Mouse (Mus musculus) MEL (cell line): ENCODE data around the gene Tmigd1. TPM values are rescaled to one million over a fixed set of nuclear protein-coding genes. Genes with fewer than 3 reads are reported as not detected.

Experiments used
- DNase-seq: peaks from one replicate; pipeline ENCODE4 v3.0.0; 2011; ENCODE audit warnings: low read depth, low spot score
- H3K27ac ChIP-seq: 2 replicates; pipeline ENCODE4 v1.5.1; 2012; ENCODE audit warnings: low read depth, mild to moderate bottlenecking, control low read depth, low read length, moderate library complexity; ENCODE audit not compliant: control insufficient read depth
- H3K27me3 ChIP-seq, 2 experiments: fragments of 150-350 bp in 1 of 2; sonication (generic) in 1 of 2; 2 replicates each; pipeline ENCODE4 v1.6.1; 2012; ENCODE audit warnings: low read length in 2 of 2, mild to moderate bottlenecking in 2 of 2, improper control_type of control experiment in 1 of 2, moderate library complexity in 1 of 2; ENCODE audit not compliant: insufficient read depth in 2 of 2, control insufficient read depth in 1 of 2
- H3K36me3 ChIP-seq, 2 experiments: 2 replicates each; pipeline ENCODE4 v1.6.1; 2012 to 2014; ENCODE audit warnings: low read length in 2 of 2, improper control_type of control experiment in 1 of 2, inconsistent platforms in 1 of 2, mild to moderate bottlenecking in 1 of 2; ENCODE audit not compliant: insufficient read depth in 2 of 2, control insufficient read depth in 1 of 2
- H3K4me1 ChIP-seq, 2 experiments: fragments of 150-350 bp in 1 of 2; sonication (generic) in 1 of 2; 2 replicates each; pipeline ENCODE4 v1.6.1; 2012; ENCODE audit warnings: low read length in 2 of 2, improper control_type of control experiment in 1 of 2, mild to moderate bottlenecking in 1 of 2; ENCODE audit not compliant: insufficient read depth in 2 of 2, control insufficient read depth in 1 of 2
- H3K4me3 ChIP-seq, 2 experiments: fragments of 150-350 bp in 1 of 2; sonication (generic) in 1 of 2; 2 replicates each; pipeline ENCODE4 v1.5.1; 2012; ENCODE audit warnings: low read depth in 2 of 2, low read length in 2 of 2, mild to moderate bottlenecking in 2 of 2, moderate library complexity in 2 of 2, control low read depth in 1 of 2, improper control_type of control experiment in 1 of 2; ENCODE audit not compliant: control insufficient read depth in 1 of 2, insufficient read depth in 1 of 2
- H3K79me2 ChIP-seq: 2 replicates; pipeline ENCODE4 v1.6.1; 2012; ENCODE audit warnings: mild to moderate bottlenecking, low read length, moderate library complexity; ENCODE audit not compliant: control insufficient read depth, poor library complexity, insufficient read depth
- H3K9ac ChIP-seq: 2 replicates; pipeline ENCODE4 v1.6.1; 2012; ENCODE audit warnings: low read depth, mild to moderate bottlenecking, control low read depth, low read length, moderate library complexity; ENCODE audit not compliant: control insufficient read depth, poor library complexity, severe bottlenecking
- H3K9me3 ChIP-seq: fragments of 150-350 bp; sonication (generic); replicated peaks from 2 replicates; pipeline ENCODE4 v1.6.1; 2012; ENCODE audit warnings: mild to moderate bottlenecking, low read length, improper control_type of control experiment, moderate library complexity; ENCODE audit not compliant: insufficient read depth
- CTCF ChIP-seq, 3 experiments: IDR thresholded peaks in 2 of 3; conservative IDR thresholded peaks in 1 of 3; 2 replicates each; pipeline ENCODE4 v1.5.1; 2011 to 2012; ENCODE audit warnings: low read length in 3 of 3, low read depth in 2 of 3, mild to moderate bottlenecking in 2 of 3, improper control_type of control experiment in 1 of 3, inconsistent platforms in 1 of 3, mixed read lengths in 1 of 3, moderate library complexity in 1 of 3; ENCODE audit not compliant: control insufficient read depth in 1 of 3, insufficient read depth in 1 of 3, poor library complexity in 1 of 3, severe bottlenecking in 1 of 3
- ELF1 ChIP-seq: IDR thresholded peaks from 2 replicates; pipeline ENCODE4 v1.6.1; 2014; ENCODE audit warnings: low read depth, mild to moderate bottlenecking, inconsistent platforms, low read length, improper control_type of control experiment, moderate library complexity
- GABPA ChIP-seq: IDR thresholded peaks from 2 replicates; pipeline ENCODE4 v1.6.1; 2012; ENCODE audit warnings: low read depth, mild to moderate bottlenecking, inconsistent platforms, low read length, improper control_type of control experiment, moderate library complexity
- JUND ChIP-seq: IDR thresholded peaks from 2 replicates; pipeline ENCODE4 v1.6.1; 2011; ENCODE audit warnings: low read depth, mild to moderate bottlenecking, improper control_type of control experiment, low read length
- KAT2A ChIP-seq: conservative IDR thresholded peaks from 2 replicates; pipeline ENCODE4 v1.6.1; 2012; ENCODE audit warnings: low read depth, low read length, improper control_type of control experiment, inconsistent platforms
- MAFK ChIP-seq: IDR thresholded peaks from 2 replicates; pipeline ENCODE4 v1.6.1; 2011; ENCODE audit warnings: low read depth, mild to moderate bottlenecking, low read length, improper control_type of control experiment, borderline replicate concordance
- MAX ChIP-seq: IDR thresholded peaks from 2 replicates; pipeline ENCODE4 v1.6.1; 2011; ENCODE audit warnings: low read length, improper control_type of control experiment
- MEF2A ChIP-seq: IDR thresholded peaks from 2 replicates; pipeline ENCODE4 v1.6.1; 2014; ENCODE audit warnings: low read depth, mild to moderate bottlenecking, inconsistent platforms, low read length, improper control_type of control experiment; ENCODE audit not compliant: poor library complexity, insufficient replicate concordance, severe bottlenecking; ENCODE audit errors: extremely low read depth
- MXI1 ChIP-seq: IDR thresholded peaks from 2 replicates; pipeline ENCODE4 v1.6.1; 2011; ENCODE audit warnings: mild to moderate bottlenecking, low read depth, low read length, improper control_type of control experiment
- MYB ChIP-seq: IDR thresholded peaks from 2 replicates; pipeline ENCODE4 v1.6.1; 2011; ENCODE audit warnings: mild to moderate bottlenecking, low read depth, low read length, improper control_type of control experiment
- NELFE ChIP-seq: IDR thresholded peaks from 2 replicates; pipeline ENCODE4 v1.6.1; 2011; ENCODE audit warnings: low read depth, low read length, improper control_type of control experiment
- POLR2AphosphoS2 ChIP-seq: IDR thresholded peaks from 2 replicates; pipeline ENCODE4 v1.6.1; 2011; ENCODE audit warnings: low read length, improper control_type of control experiment
- RAD21 ChIP-seq: IDR thresholded peaks from 2 replicates; pipeline ENCODE4 v1.6.1; 2011; ENCODE audit warnings: mild to moderate bottlenecking, low read depth, low read length, improper control_type of control experiment
- RCOR1 ChIP-seq: IDR thresholded peaks from 2 replicates; pipeline ENCODE4 v1.6.1; 2012; ENCODE audit warnings: low read depth, mild to moderate bottlenecking, inconsistent platforms, low read length, improper control_type of control experiment
- SIN3A ChIP-seq: IDR thresholded peaks from 2 replicates; pipeline ENCODE4 v1.6.1; 2012; ENCODE audit warnings: low read length, improper control_type of control experiment, inconsistent platforms
- SMC3 ChIP-seq: IDR thresholded peaks from 2 replicates; pipeline ENCODE4 v1.6.1; 2011; ENCODE audit warnings: low read depth, low read length, improper control_type of control experiment
- TAL1 ChIP-seq: IDR thresholded peaks from 2 replicates; pipeline ENCODE4 v1.6.1; 2012; ENCODE audit warnings: mild to moderate bottlenecking, inconsistent platforms, low read length, moderate library complexity, mixed read lengths
- TCF12 ChIP-seq: IDR thresholded peaks from 2 replicates; pipeline ENCODE4 v1.6.1; 2014; ENCODE audit warnings: low read depth, mild to moderate bottlenecking, inconsistent platforms, low read length, improper control_type of control experiment, moderate library complexity
- UBTF ChIP-seq: IDR thresholded peaks from 2 replicates; pipeline ENCODE4 v1.6.1; 2012; ENCODE audit warnings: low read depth, mild to moderate bottlenecking, inconsistent platforms, low read length, improper control_type of control experiment, moderate library complexity, borderline replicate concordance; ENCODE audit not compliant: insufficient read depth
- USF2 ChIP-seq, 2 experiments: IDR thresholded peaks; 2 replicates each; pipeline ENCODE4 v1.6.1; 2011 to 2012; ENCODE audit warnings: improper control_type of control experiment in 2 of 2, low read length in 2 of 2, borderline replicate concordance in 1 of 2, inconsistent platforms in 1 of 2, low read depth in 1 of 2, mild to moderate bottlenecking in 1 of 2; ENCODE audit not compliant: insufficient read depth in 1 of 2
- ZC3H11A ChIP-seq: IDR thresholded peaks from 2 replicates; pipeline ENCODE4 v1.6.1; 2012; ENCODE audit warnings: low read depth, mild to moderate bottlenecking, inconsistent platforms, low read length, improper control_type of control experiment
- ZNF384 ChIP-seq: IDR thresholded peaks from 2 replicates; pipeline ENCODE4 v1.6.1; 2012; ENCODE audit warnings: low read depth, mild to moderate bottlenecking, inconsistent platforms, low read length, improper control_type of control experiment
- polyA plus RNA-seq, 2 experiments: library from polyadenylated mRNA; stranded (reverse) in 1 of 2; unstranded in 1 of 2; fragments of >175 nt in 1 of 2; fragments of >200 nt in 1 of 2; gene quantifications; 2 replicates each; pipeline versions ENCODE4 v1.2.1 to v1.2.4; 2012; ENCODE audit warnings: low replicate concordance in 2 of 2, low read depth in 1 of 2; ENCODE audit not compliant: insufficient read length in 2 of 2, insufficient read depth in 1 of 2, missing spikeins in 1 of 2
- total RNA-seq: library from RNA; depleted of rRNA; stranded (reverse); fragments of 300-350 nt; gene quantifications from 2 replicates; pipeline ENCODE4 v1.2.3, GENCODE M21; 2012

Tmigd1 gene
- total and polyA plus RNA-seq, 3 experiments, result not detected

DNA sequence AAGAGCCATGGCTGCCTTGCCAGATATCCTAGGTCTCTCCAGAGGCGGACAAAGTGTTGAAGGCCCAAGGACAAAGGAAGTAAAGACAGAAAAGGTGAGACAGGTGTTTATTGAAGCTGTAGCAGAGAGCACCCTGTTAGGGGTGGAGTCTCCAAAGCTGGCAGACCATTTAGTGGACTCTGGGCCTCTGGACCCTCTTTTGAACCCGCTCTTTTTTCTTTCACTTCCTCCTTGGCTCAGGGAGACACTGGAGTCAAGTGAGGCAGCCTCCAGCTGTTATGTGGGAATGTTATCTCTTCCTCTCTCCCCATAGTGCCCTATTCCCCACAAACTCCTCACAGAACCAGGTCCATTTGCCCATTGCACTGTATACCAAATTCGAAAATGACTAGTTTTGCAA is 9.0 kb upstream of the Tmigd1 start:
- DNase-seq, result no peak
- no peaks in the 10 kb centered on the region for H3K79me2 ChIP-seq
- TF ChIP-seq NELFE, result no peak
- no peak for TF ChIP-seq RAD21
- no peak for TF ChIP-seq SMC3
- TF ChIP-seq ELF1, result no peak
- TF ChIP-seq SIN3A, result no peak
- no peak for TF ChIP-seq JUND
- TF ChIP-seq ZNF384, result no peak
- no peak for TF ChIP-seq CTCF (IDR thresholded peaks at IDR 0.05 in 2 of 3, conservative IDR thresholded peaks at IDR 0.05 in 1 of 3; ENCODE audit: control insufficient read depth in 1 of 3, insufficient read depth in 1 of 3, low read depth in 2 of 3, low read length in 3 of 3, poor library complexity in 1 of 3, severe bottlenecking in 1 of 3)
- TF ChIP-seq USF2 (IDR thresholded peaks at IDR 0.05; ENCODE audit: borderline replicate concordance in 1 of 2, insufficient read depth in 1 of 2, low read depth in 1 of 2, low read length in 2 of 2), result no peak
- no peak for TF ChIP-seq POLR2AphosphoS2
- no peak for TF ChIP-seq GABPA
- TF ChIP-seq MXI1, result no peak
- no peak for TF ChIP-seq MYB
- no peak for TF ChIP-seq UBTF
- TF ChIP-seq TCF12, result no peak
- TF ChIP-seq TAL1, result no peak
- TF ChIP-seq RCOR1, result no peak
- no peak for TF ChIP-seq MAFK
- no peak for TF ChIP-seq MAX
- no peak overlapping the region for H3K27ac ChIP-seq
- no peak overlapping the region for H3K4me3 ChIP-seq
- H3K27me3 ChIP-seq, result no peaks in the 10 kb centered on the region
- H3K9ac ChIP-seq, result no peak overlapping the region
- no peaks in the 10 kb centered on the region for H3K9me3 ChIP-seq
- peaks cover 0 to 6% of the 10 kb centered on the region in 2 experiments; a peak in 2 of 4 replicates for H3K36me3 ChIP-seq
- peaks cover 5 to 10% of the 10 kb centered on the region in 2 experiments; a peak in 3 of 4 replicates for H3K4me1 ChIP-seq

DNA sequence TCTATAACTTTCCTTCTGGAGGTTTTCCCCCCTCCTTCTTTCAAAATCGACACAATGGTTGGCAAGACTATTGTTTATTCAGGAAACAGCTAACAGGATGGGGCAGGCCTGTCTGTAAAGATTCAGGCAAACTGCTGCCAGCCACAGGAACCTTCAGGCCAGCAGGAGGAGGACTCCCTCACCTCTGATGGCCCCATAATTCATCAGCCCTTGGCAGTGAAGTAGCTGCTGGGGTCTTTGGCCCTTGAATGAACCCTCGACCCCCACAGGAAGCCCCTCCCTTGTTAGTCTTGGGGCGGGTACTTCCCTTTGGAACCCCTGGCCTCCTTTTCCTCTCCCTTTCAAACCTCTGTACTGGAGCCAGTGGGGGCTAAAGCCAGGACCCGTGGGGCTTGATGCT is 8.4 kb upstream of the Tmigd1 start:
- Histone ChIP-seq H3K4me1 (peaks cover 5 to 14% of the 10 kb centered on the region in 2 experiments; a peak in 3 of 4 replicates), H3K4me3 (no peak overlapping the region), H3K27ac (no peak overlapping the region)

More for the DNA sequence above, 8.4 kb upstream of the Tmigd1 start:
- Histone ChIP-seq H3K9me3 (no peaks in the 10 kb centered on the region), H3K36me3 (peaks cover 0 to 6% of the 10 kb centered on the region in 2 experiments; a peak in 2 of 4 replicates), H3K79me2 (no peaks in the 10 kb centered on the region), H3K9ac (no peak overlapping the region), H3K27me3 (no peaks in the 10 kb centered on the region)
- no peak for DNase-seq
- TF ChIP-seq JUND (no peak), ELF1 (no peak), ZNF384 (no peak), TAL1 (no peak), CTCF (IDR thresholded peaks at IDR 0.05 in 2 of 3, conservative IDR thresholded peaks at IDR 0.05 in 1 of 3; ENCODE audit: control insufficient read depth in 1 of 3, insufficient read depth in 1 of 3, low read depth in 2 of 3, low read length in 3 of 3, poor library complexity in 1 of 3, severe bottlenecking in 1 of 3) (no peak), ZC3H11A (no peak), MEF2A (no peak), KAT2A (no peak)
- TF ChIP-seq, all 39 proteins: peak for 0
